ENCODE assay signal across 7 mouse cellular contexts in genomic region chr6:68033608-68034007, GRCm38 (mm10).
DNase-seq lines count a peak whose midpoint lies in the region; ATAC-seq and TF ChIP-seq lines count a peak whose summit lies in the region.
"Not testable (repeated sequence)": the region's sequence is repeated elsewhere in the genome, so short reads cannot be mapped to it uniquely, and the experiment has no call there.

No protein-coding gene starts in this region.

- H3K4me3 ChIP-seq in E14TG2a.4 (replicated peaks; ENCODE audit: low read length); forebrain, embryonic 11.5 days (ENCODE audit: low read depth, low read length); hindbrain, embryonic 16.5 days (ENCODE audit: low read length); layer of hippocampus, adult 2 months; neural tube, embryonic 14.5 days (ENCODE audit: low read depth, low read length): not testable (repeated sequence)

- not testable (repeated sequence) for H3K27ac ChIP-seq in forebrain, embryonic 11.5 days (ENCODE audit: low read depth, low read length); hindbrain, embryonic 16.5 days (ENCODE audit: low read depth, low read length); layer of hippocampus, adult 2 months; neural tube, embryonic 14.5 days (ENCODE audit: low read depth, low read length)

- not testable (repeated sequence) for H3K36me3 ChIP-seq in E14TG2a.4 (ENCODE audit: insufficient read depth, low read length); forebrain, embryonic 11.5 days (ENCODE audit: control insufficient read depth, insufficient read depth, low read length); hindbrain, embryonic 16.5 days (ENCODE audit: control insufficient read depth, insufficient read depth, low read length); neural tube, embryonic 14.5 days (ENCODE audit: control insufficient read depth, insufficient read depth, low read length)

- peak; percentile 33 for TF ChIP-seq CTCF in E14TG2a.4 (conservative IDR thresholded peaks at IDR 0.05; ENCODE audit: low read length)
- TF ChIP-seq CTCF in layer of hippocampus, adult 2 months (conservative IDR thresholded peaks at IDR 0.05): peak; percentile 67

- not testable (repeated sequence) for DNase-seq in forebrain, embryonic 11.5 days (ENCODE audit: low spot score); layer of hippocampus, adult 2 months (ENCODE audit: low spot score in 2 of 2)

- H3K4me1 ChIP-seq in E14TG2a.4 (replicated peaks; ENCODE audit: low read depth, low read length); forebrain, embryonic 11.5 days (replicated peaks; ENCODE audit: control insufficient read depth, insufficient read depth, low read length); hindbrain, embryonic 16.5 days (ENCODE audit: control insufficient read depth, insufficient read depth, low read depth, low read length); neural tube, embryonic 14.5 days (ENCODE audit: control insufficient read depth, insufficient read depth, low read length): not testable (repeated sequence)

- 18% methylated on average over 1 of the region's 1 CpGs for WGBS in forebrain, embryonic 11.5 days
- WGBS in hindbrain, embryonic 16.5 days: 23% methylated on average over 1 of the region's 1 CpGs
- 20% methylated on average over 1 of the region's 1 CpGs for WGBS in neural tube, embryonic 14.5 days

- ATAC-seq in forebrain, embryonic 11.5 days (replicated peaks; ENCODE audit: low FRiP score): 0 out of 2 replicates have a peak, but pooled peaks have one; percentile 24
- ATAC-seq in frontal cortex, adult (ENCODE audit: low TSS enrichment): peak; percentile 83
- ATAC-seq in hindbrain, embryonic 16.5 days: peak; percentile 56; the same call in 1 of the 2 replicates
- ATAC-seq in megakaryocyte progenitor cell, adult 5-6 weeks (replicated peaks; ENCODE audit: poor library complexity): peak; percentile 66
- peak; percentile 56; the same call in 1 of the 2 replicates for ATAC-seq in neural tube, embryonic 14.5 days (ENCODE audit: low read depth)

- H3K9ac ChIP-seq in forebrain, embryonic 11.5 days (ENCODE audit: low read length); hindbrain, embryonic 16.5 days (ENCODE audit: low read depth, low read length); neural tube, embryonic 14.5 days (replicated peaks; ENCODE audit: low read depth, low read length): not testable (repeated sequence)

- H3K27me3 ChIP-seq in E14TG2a.4 (ENCODE audit: insufficient read depth, low read length); forebrain, embryonic 11.5 days (ENCODE audit: control insufficient read depth, insufficient read depth, low read length); hindbrain, embryonic 16.5 days (replicated peaks; ENCODE audit: control insufficient read depth, insufficient read depth, low read length); neural tube, embryonic 14.5 days (ENCODE audit: control insufficient read depth, insufficient read depth, low read length): not testable (repeated sequence)

- H3K4me2 ChIP-seq in forebrain, embryonic 11.5 days (ENCODE audit: low read depth, low read length, severe bottlenecking); hindbrain, embryonic 16.5 days (ENCODE audit: low read length); neural tube, embryonic 14.5 days (ENCODE audit: low read depth, low read length): not testable (repeated sequence)

- H3K9me3 ChIP-seq in E14TG2a.4 (ENCODE audit: low read length); forebrain, embryonic 11.5 days (ENCODE audit: control insufficient read depth, low read length); hindbrain, embryonic 16.5 days (ENCODE audit: control insufficient read depth, low read length); neural tube, embryonic 14.5 days (ENCODE audit: control insufficient read depth, low read length): not testable (repeated sequence)

Comparison
In these comparisons a context has a peak if more than half of its experiments do, and no peak if none do; other contexts are left out.
1. ATAC-seq: peak in every context shown above with its lines; median percentile 83 in frontal cortex, adult; 66 in megakaryocyte progenitor cell, adult 5-6 weeks; 56 in hindbrain, embryonic 16.5 days; 56 in neural tube, embryonic 14.5 days; 24 in forebrain, embryonic 11.5 days.